Mouse (Mus musculus) embryo, embryonic 10 days (tissue): ENCODE measurements around the gene Dppa2.

Source experiments
- DNase-seq: peaks from one replicate; pipeline ENCODE4 v3.0.0-alpha.2; 2015; ENCODE audit warnings: low spot score

Gene Dppa2

GRCm38 (mm10) chr16:48344193-48344592 lies 40.5 kb downstream of the Dppa2 start:
- DNase-seq = no peak

DNA sequence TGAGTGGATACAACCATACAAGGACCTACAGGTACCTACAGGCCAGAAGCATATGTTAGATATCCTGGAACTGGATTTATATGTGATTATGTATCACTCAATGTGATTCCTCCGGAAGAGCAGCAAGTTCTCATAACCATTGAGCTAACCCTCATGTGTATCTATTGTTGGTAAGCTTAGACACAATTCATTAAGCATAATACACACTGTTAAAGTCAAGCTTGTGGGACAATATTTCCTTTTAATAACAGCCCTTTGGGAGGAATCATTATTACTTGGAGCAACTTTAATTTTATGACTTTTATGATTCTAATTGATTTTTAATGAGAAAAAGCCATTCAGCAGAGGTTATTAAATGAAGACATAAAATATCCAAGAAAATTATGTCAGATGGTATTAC lies 43.5 kb downstream of the Dppa2 start:
- no peak for DNase-seq

DNA sequence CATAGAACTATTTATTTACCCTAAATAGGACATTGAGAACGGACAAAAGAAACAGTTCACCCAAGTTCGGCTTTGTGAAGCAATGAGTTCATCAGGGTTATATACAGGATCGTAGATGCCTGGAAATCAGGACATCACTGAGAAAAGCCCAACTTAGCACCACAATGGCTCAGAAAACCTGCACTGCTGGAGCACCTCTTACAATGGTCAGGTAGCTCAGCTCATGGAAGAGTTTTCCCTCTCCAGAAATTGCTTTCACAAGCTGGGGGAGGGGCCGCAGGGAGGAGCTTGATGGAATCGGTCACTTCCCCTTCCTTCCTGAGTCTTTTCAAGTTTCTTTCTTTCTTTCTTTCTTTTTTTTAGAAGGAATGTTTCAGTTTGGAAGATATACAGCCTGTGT lies 52.0 kb downstream of the Dppa2 start:
- no peak for DNase-seq

- no peak for DNase-seq
Observed at GRCm38 (mm10) chr16:48356417-48356816, 52.7 kb downstream of the Dppa2 start.

DNA sequence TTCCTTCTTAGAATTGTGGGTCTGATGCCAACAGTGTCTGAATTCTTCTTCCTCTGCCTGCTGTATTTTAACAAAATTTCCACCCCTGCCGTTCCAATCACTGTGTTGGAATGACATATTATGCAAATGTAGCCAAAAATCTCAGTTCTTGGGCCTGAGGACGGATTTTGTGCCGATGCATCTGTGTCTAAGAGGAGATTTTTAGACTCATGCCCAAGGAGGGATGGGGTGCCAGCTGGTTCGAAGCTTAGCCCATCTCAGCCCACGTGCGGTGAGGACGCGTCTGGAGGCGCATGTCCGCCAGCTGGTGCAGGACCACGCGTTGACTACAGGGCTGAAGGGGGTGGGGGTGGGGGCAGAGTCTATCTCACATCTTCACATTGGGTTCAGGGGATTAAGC lies 57.2 kb downstream of the Dppa2 start:
- DNase-seq = no peak

GRCm38 (mm10) chr16:48366801-48367200 lies 63.1 kb downstream of the Dppa2 start:
- no peak for DNase-seq

DNA sequence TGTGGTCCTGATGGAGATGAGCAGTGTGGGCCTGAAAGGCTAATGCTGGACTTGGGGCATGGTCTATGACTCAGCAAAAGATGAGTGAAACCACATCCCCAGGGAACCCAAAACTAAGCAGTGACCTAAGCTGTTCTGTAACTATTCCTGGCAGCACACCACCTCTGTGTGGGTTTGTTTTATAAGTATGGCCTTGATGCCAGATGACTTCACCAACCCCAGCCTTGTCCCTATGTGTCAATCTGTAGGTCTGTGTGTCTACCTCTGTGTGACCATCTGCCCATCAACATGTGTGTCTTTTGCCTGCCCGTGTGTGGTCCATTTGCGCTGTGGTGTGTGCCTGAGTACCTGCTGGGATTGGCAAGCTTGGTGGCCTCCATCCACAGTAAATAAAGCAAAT lies 64.4 kb downstream of the Dppa2 start:
- DNase-seq = no peak
